In the genomic region with DNA sequence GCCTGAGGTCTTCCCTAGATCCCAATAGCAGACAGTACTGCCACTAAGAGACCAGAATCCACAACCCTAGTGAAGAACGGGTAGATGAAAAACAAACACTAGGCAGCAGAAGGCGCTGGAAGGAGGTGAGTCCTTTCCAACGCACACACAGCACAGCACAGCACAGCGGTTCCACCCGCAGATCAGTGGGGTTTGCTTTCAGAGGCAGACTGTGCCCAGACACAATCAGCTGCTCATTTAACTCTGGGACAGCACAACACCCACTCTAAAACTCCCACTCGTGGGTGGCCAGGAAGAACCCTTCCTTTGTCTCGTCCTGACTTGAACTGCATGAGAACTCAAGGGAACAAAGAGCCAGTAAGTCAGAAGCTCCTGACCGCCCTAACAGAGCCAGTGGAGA, we compare ENCODE assay signal across 11 mouse cellular contexts. TPM values are rescaled to one million over a fixed set of nuclear protein-coding genes. Genes with fewer than 3 reads are reported as not detected.
DNase-seq lines count a peak whose midpoint lies in the region; ATAC-seq and TF ChIP-seq lines count a peak whose summit lies in the region.
"Had no signal": no experiment of that assay in that cellular context is flagged by ENCODE, and none has a peak within 500 bp of the region (broad histone marks: within the 10 kb centered on the region; RNA-seq: fewer than 3 reads in every experiment).

No protein-coding gene starts in this region.

- no peak overlapping the region for H3K4me3 ChIP-seq in heart, postnatal 0 days (ENCODE audit: low read depth, low read length)
- H3K4me3 ChIP-seq in hindbrain, embryonic 14.5 days (replicated peaks; ENCODE audit: low read length): no peak overlapping the region
- H3K4me3 ChIP-seq: midbrain, embryonic 12.5 days had no signal

- H3K4me1 ChIP-seq in heart, postnatal 0 days (ENCODE audit: control insufficient read depth, insufficient read depth): peaks cover 38% of the 10 kb centered on the region
- H3K4me1 ChIP-seq in hindbrain, embryonic 14.5 days (replicated peaks; ENCODE audit: control insufficient read depth, insufficient read depth, low read length): peaks cover 34% of the 10 kb centered on the region

- H3K27ac ChIP-seq in heart, postnatal 0 days (ENCODE audit: low read depth): peak overlapping the region; percentile 67
- 0 out of 2 replicates have a peak overlapping the region, but pooled peaks have one; percentile 9 for H3K27ac ChIP-seq in hindbrain, embryonic 14.5 days
- H3K27ac ChIP-seq: midbrain, embryonic 12.5 days had no signal

- H3K9ac ChIP-seq in heart, postnatal 0 days (replicated peaks; ENCODE audit: low read depth, low read length): no peak overlapping the region
- no peak overlapping the region for H3K9ac ChIP-seq in hindbrain, embryonic 14.5 days
- H3K9ac ChIP-seq: midbrain, embryonic 12.5 days had no signal

- H3K4me2 ChIP-seq in heart, postnatal 0 days (ENCODE audit: low read depth, low read length): no peak overlapping the region
- H3K4me2 ChIP-seq in hindbrain, embryonic 14.5 days (replicated peaks): no peak overlapping the region
- H3K4me2 ChIP-seq: midbrain, embryonic 12.5 days had no signal

- H3K27me3 ChIP-seq in heart, postnatal 0 days (ENCODE audit: control insufficient read depth, insufficient read depth, low read length): no peaks in the 10 kb centered on the region
- H3K27me3 ChIP-seq in hindbrain, embryonic 14.5 days (ENCODE audit: control insufficient read depth, insufficient read depth, low read length): no peaks in the 10 kb centered on the region
- H3K27me3 ChIP-seq: midbrain, embryonic 12.5 days had no signal

- 35% methylated on average over 8 of the region's 8 CpGs for WGBS in heart, postnatal 0 days
- WGBS in hindbrain, embryonic 14.5 days: 9% methylated on average over 8 of the region's 8 CpGs

- no peak; the same call in 1 of the 2 replicates for ATAC-seq in heart, postnatal 0 days (ENCODE audit: insufficient read depth, low read depth)
- no peak for ATAC-seq in hindbrain, embryonic 14.5 days (ENCODE audit: low FRiP score)

- no peaks in the 10 kb centered on the region for H3K36me3 ChIP-seq in heart, postnatal 0 days (replicated peaks; ENCODE audit: control insufficient read depth, insufficient read depth, low read length)
- H3K36me3 ChIP-seq in hindbrain, embryonic 14.5 days (replicated peaks; ENCODE audit: control insufficient read depth, insufficient read depth): no peaks in the 10 kb centered on the region
- H3K36me3 ChIP-seq: midbrain, embryonic 12.5 days had no signal

- DNase-seq in heart, postnatal 0 days (ENCODE audit: low spot score): no peak
- DNase-seq in heart, adult 18-20 months: no peak
- DNase-seq in right cerebral cortex, postnatal 14 days: peak; percentile 25
- no peak for DNase-seq in right cerebral cortex, postnatal 25 days
- DNase-seq in hindbrain, embryonic 14.5 days (ENCODE audit: low spot score): no peak
- peak; percentile 26 to 48 for DNase-seq in thymus, postnatal 10 days (ENCODE audit: low spot score in 2 of 2)
- no peak for DNase-seq in lung, adult 18-20 months
- no peak for DNase-seq in lung, postnatal 14 days
- DNase-seq: kidney, adult 8-10 months had no signal

- no peaks in the 10 kb centered on the region for H3K9me3 ChIP-seq in heart, postnatal 0 days (replicated peaks; ENCODE audit: control insufficient read depth, low read length)
- H3K9me3 ChIP-seq in hindbrain, embryonic 14.5 days (ENCODE audit: control insufficient read depth, low read length): no peaks in the 10 kb centered on the region
- H3K9me3 ChIP-seq: midbrain, embryonic 12.5 days had no signal

- no peak for TF ChIP-seq CTCF in heart, postnatal 0 days (IDR thresholded peaks at IDR 0.05; ENCODE audit: low read depth)

- no peak for TF ChIP-seq EP300 in heart, postnatal 0 days (IDR thresholded peaks at IDR 0.05; ENCODE audit: low read depth)

RNA-seq across cellular contexts. Expression of gene A730071L15Rik, which starts 20.6 kb away (rescaled TPM):
- total RNA-seq in heart, postnatal 0 days (2014; rRNA removed; ENCODE audit: low replicate concordance): not detected in 2 replicates
- polyA plus RNA-seq in heart, postnatal 0 days (2015; fragmentation: Nextera tagmentation; extraction: Ambion mirVana): 0.30 and 0.41 TPM in 2 replicates
- not detected for total RNA-seq in heart, adult 18-20 months (2021)
- polyA plus RNA-seq in hindbrain, embryonic 14.5 days (2014; fragmentation: Nextera tagmentation; extraction: Ambion mirVana): 0.31 and 0.42 TPM in 2 replicates

RNA-seq across cellular contexts. Expression of gene Nudcd3, which starts 21.0 kb away (rescaled TPM):
- 37.0 and 37.8 TPM in 2 replicates for total RNA-seq in heart, postnatal 0 days (2014; rRNA removed; ENCODE audit: low replicate concordance)
- polyA plus RNA-seq in heart, postnatal 0 days (2015; fragmentation: Nextera tagmentation; extraction: Ambion mirVana): 25.0 and 29.2 TPM in 2 replicates
- 10 to 100 TPM; 64.2 to 67.1 TPM for total RNA-seq in heart, adult 18-20 months (2021)
- 57.0 and 57.7 TPM in 2 replicates for polyA plus RNA-seq in hindbrain, embryonic 14.5 days (2014; fragmentation: Nextera tagmentation; extraction: Ambion mirVana)

RNA-seq across cellular contexts. Expression of gene Npc1l1, which starts 50.7 kb away (rescaled TPM):
- total RNA-seq in heart, postnatal 0 days (2014; rRNA removed; ENCODE audit: low replicate concordance): not detected in 2 replicates
- polyA plus RNA-seq in heart, postnatal 0 days (2015; fragmentation: Nextera tagmentation; extraction: Ambion mirVana): 0.04 TPM in 1 of 2 replicates, not detected in the other
- total RNA-seq in heart, adult 18-20 months (2021): not detected
- 0.04 and 0.14 TPM in 2 replicates for polyA plus RNA-seq in hindbrain, embryonic 14.5 days (2014; fragmentation: Nextera tagmentation; extraction: Ambion mirVana)
- polyA plus RNA-seq: embryonic facial prominence, embryonic 11.5 days; midbrain, embryonic 12.5 days had no signal

Comparison
In these comparisons a context has a peak if more than half of its experiments do, and no peak if none do; other contexts are left out.
1. DNase-seq: peak in right cerebral cortex, postnatal 14 days (single experiment) and thymus, postnatal 10 days (2 of 2); none in heart, postnatal 0 days (single experiment), heart, adult 18-20 months (0 of 2), right cerebral cortex, postnatal 25 days (single experiment), hindbrain, embryonic 14.5 days (single experiment), lung, adult 18-20 months (0 of 2) and lung, postnatal 14 days (single experiment).